Mouse (Mus musculus) embryonic facial prominence, embryonic 12.5 days (tissue): ENCODE data around the gene Ccr1. TPM values are rescaled to one million over a fixed set of nuclear protein-coding genes. Genes with fewer than 3 reads are reported as not detected.
"Not testable (repeated sequence)": the region's sequence is repeated elsewhere in the genome, so short reads cannot be mapped to it uniquely, and the experiment has no call there.

Experiments used
- ATAC-seq: fragments of 200-750 bp; cut with Nextera tagmentation; 2 replicates; pipeline ENCODE4 v1.8.0; 2017; ENCODE audit not compliant: insufficient number of reproducible peaks, insufficient read depth, low FRiP score, low TSS enrichment
- H3K27ac ChIP-seq: fragments of 300-500 bp; sonication (generic); 2 replicates; pipeline ENCODE4 v1.5.1; 2016; ENCODE audit warnings: mild to moderate bottlenecking
- H3K27me3 ChIP-seq: fragments of 300-500 bp; sonication (generic); 2 replicates; pipeline ENCODE4 v1.6.1; 2016; ENCODE audit warnings: mild to moderate bottlenecking, moderate library complexity
- H3K36me3 ChIP-seq: fragments of 300-500 bp; sonication (generic); 2 replicates; pipeline ENCODE4 v1.6.1; 2016; ENCODE audit warnings: mild to moderate bottlenecking
- H3K4me1 ChIP-seq: fragments of 300-500 bp; sonication (generic); 2 replicates; pipeline ENCODE4 v1.6.1; 2016
- H3K4me2 ChIP-seq: fragments of 300-500 bp; sonication (generic); replicated peaks from 2 replicates; pipeline ENCODE4 v1.6.1; 2016; ENCODE audit warnings: mild to moderate bottlenecking, moderate library complexity
- H3K4me3 ChIP-seq: fragments of 300-500 bp; sonication (generic); 2 replicates; pipeline ENCODE4 v1.5.1; 2016; ENCODE audit warnings: mild to moderate bottlenecking
- H3K9ac ChIP-seq: fragments of 300-500 bp; sonication (generic); 2 replicates; pipeline ENCODE4 v1.6.1; 2016; ENCODE audit warnings: mild to moderate bottlenecking, moderate library complexity
- H3K9me3 ChIP-seq: fragments of 300-500 bp; sonication (generic); 2 replicates; pipeline ENCODE4 v1.6.1; 2016; ENCODE audit warnings: mild to moderate bottlenecking, moderate library complexity
- WGBS: fragments of 180-500 bp; shearing (Covaris S2); methylation state at CpG from one replicate; pipeline ENCODE4 v1.1.7; 2016; 5-methylcytosine and 5-hydroxymethylcytosine counted together
- polyA plus RNA-seq: library from polyadenylated mRNA; unstranded; fragments of >200 nt; fragmentation: Nextera tagmentation; extraction: Ambion mirVana; gene quantifications from 2 replicates; pipeline ENCODE4 v1.2.1, GENCODE M21; 2016

The Ccr1 gene
- polyA plus RNA-seq, 1 experiment from 2014 or later: 1.3 TPM

- no peak overlapping the region for H3K4me2 ChIP-seq
- no peak overlapping the region for H3K4me3 ChIP-seq
- no peaks in the 10 kb centered on the region for H3K9me3 ChIP-seq
- no peak for ATAC-seq
- H3K9ac ChIP-seq: no peak overlapping the region
- no peak overlapping the region for H3K27ac ChIP-seq
- no peaks in the 10 kb centered on the region for H3K27me3 ChIP-seq
- WGBS: 74% methylated on average over 4 of the region's 4 CpGs
- no peaks in the 10 kb centered on the region for H3K36me3 ChIP-seq
- H3K4me1 ChIP-seq: no peaks in the 10 kb centered on the region
Measured at GRCm38 (mm10) chr9:123981909-123982308, 13.4 kb upstream of the Ccr1 start.

- not testable (repeated sequence) for H3K9ac ChIP-seq, H3K36me3 ChIP-seq, H3K9me3 ChIP-seq, H3K4me2 ChIP-seq, ATAC-seq, H3K27me3 ChIP-seq, H3K27ac ChIP-seq, H3K4me3 ChIP-seq, H3K4me1 ChIP-seq
- no CpG with 5 or more reads among the region's 3 CpGs for WGBS
Measured at GRCm38 (mm10) chr9:123980858-123981475, 12.5 kb upstream of the Ccr1 start.

DNA sequence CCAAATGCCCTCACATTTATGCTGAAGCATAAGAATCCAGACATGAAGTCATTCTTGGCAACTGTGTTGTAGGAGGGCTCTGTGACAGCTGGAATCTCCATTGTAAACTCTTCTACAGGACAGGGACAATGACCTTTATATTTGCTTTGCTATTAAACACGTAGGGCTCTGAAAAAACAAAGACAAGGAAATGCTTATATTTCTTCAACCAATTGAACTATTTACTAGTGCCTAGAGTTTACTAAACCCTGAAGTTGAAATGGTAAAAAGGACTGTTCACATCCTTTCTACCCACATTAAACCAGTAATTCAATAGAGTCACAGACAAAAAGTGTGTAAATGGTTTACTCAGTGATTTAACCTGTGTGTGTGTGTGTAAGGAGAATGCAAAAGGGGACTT is 9.8 kb upstream of the Ccr1 start, which contains the start of gene Ccr1l1:
Gene Ccr1l1, minus strand, starts transcription at position 101 of the 400 bp plus-strand sequence.
- Histone ChIP-seq H3K9ac (no peak within 1 kb of the TSS), H3K9me3 (no peaks in the 10 kb centered on the region), H3K27ac (no peak within 1 kb of the TSS), H3K36me3 (no peaks in the 10 kb centered on the region), H3K4me1 (no peaks in the 10 kb centered on the region), H3K4me2 (no peak within 1 kb of the TSS), H3K27me3 (no peaks in the 10 kb centered on the region), H3K4me3 (no peak within 1 kb of the TSS)
- ATAC-seq: no peak
- 68% methylated on average over 1 of the region's 1 CpGs for WGBS

GRCm38 (mm10) chr9:123976876-123977663 is 8.6 kb upstream of the Ccr1 start:
- H3K4me2 ChIP-seq: no peak overlapping the region
- H3K27ac ChIP-seq: no peak overlapping the region
- no peaks in the 10 kb centered on the region for H3K4me1 ChIP-seq
- no peaks in the 10 kb centered on the region for H3K9me3 ChIP-seq
- H3K27me3 ChIP-seq: no peaks in the 10 kb centered on the region
- no peak overlapping the region for H3K9ac ChIP-seq
- H3K36me3 ChIP-seq: no peaks in the 10 kb centered on the region
- 80% methylated on average over 9 of the region's 9 CpGs for WGBS
- H3K4me3 ChIP-seq: no peak overlapping the region
- no peak for ATAC-seq

DNA sequence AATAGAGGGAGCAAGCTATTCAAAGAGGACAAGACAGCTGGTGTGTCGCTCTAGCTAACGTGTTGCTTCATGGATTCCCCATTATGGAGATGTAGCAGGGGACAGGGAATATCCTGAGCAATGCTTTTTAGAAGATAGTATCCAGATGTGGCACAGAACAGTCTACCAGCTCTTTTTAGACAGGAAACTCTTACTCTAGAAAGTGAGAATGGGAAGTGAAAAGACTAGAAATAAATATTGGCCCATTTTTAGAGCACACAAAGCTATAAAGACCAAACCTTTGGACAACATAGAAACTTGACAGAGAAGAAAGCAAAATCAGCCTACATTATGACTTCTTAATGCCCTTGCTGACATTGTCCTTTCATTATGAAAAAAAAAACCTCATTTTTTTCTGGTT is 7.1 kb upstream of the Ccr1 start:
- Histone ChIP-seq H3K27me3 (no peaks in the 10 kb centered on the region), H3K27ac (no peak overlapping the region), H3K36me3 (no peaks in the 10 kb centered on the region), H3K9me3 (no peaks in the 10 kb centered on the region), H3K4me2 (no peak overlapping the region), H3K9ac (no peak overlapping the region), H3K4me1 (no peaks in the 10 kb centered on the region), H3K4me3 (no peak overlapping the region)
- ATAC-seq: no peak
- WGBS: 59% methylated on average over 2 of the region's 2 CpGs

- H3K9me3 ChIP-seq, H3K4me2 ChIP-seq, H3K9ac ChIP-seq, H3K27me3 ChIP-seq, H3K27ac ChIP-seq, ATAC-seq, H3K4me1 ChIP-seq, H3K36me3 ChIP-seq, H3K4me3 ChIP-seq: not testable (repeated sequence)
- 93% methylated on average over 1 of the region's 4 CpGs for WGBS
Measured at GRCm38 (mm10) chr9:123966858-123967495, 1.5 kb downstream of the Ccr1 start.

- H3K9me3 ChIP-seq: no peaks in the 10 kb centered on the region
- H3K4me2 ChIP-seq: no peak overlapping the region
- ATAC-seq: no peak
- H3K4me3 ChIP-seq: no peak overlapping the region
- no peaks in the 10 kb centered on the region for H3K27me3 ChIP-seq
- H3K4me1 ChIP-seq: no peaks in the 10 kb centered on the region
- 75% methylated on average over 3 of the region's 3 CpGs for whole genome bisulfite sequencing
- no peaks in the 10 kb centered on the region for H3K36me3 ChIP-seq
- no peak overlapping the region for H3K27ac ChIP-seq
- no peak overlapping the region for H3K9ac ChIP-seq
Measured at GRCm38 (mm10) chr9:123964776-123965175, 3.7 kb downstream of the Ccr1 start.

- H3K27me3 ChIP-seq: no peaks in the 10 kb centered on the region
- H3K4me3 ChIP-seq: no peak overlapping the region
- no peaks in the 10 kb centered on the region for H3K4me1 ChIP-seq
- no peak overlapping the region for H3K4me2 ChIP-seq
- WGBS: 76% methylated on average over 1 of the region's 1 CpGs
- no peak for ATAC-seq
- H3K9ac ChIP-seq: no peak overlapping the region
- H3K27ac ChIP-seq: no peak overlapping the region
- no peaks in the 10 kb centered on the region for H3K9me3 ChIP-seq
- no peaks in the 10 kb centered on the region for H3K36me3 ChIP-seq
Measured at GRCm38 (mm10) chr9:123960161-123960560, 8.3 kb downstream of the Ccr1 start.

GRCm38 (mm10) chr9:123957911-123958413 is 10.5 kb downstream of the Ccr1 start:
- WGBS: 71% methylated on average over 3 of the region's 3 CpGs
- ATAC-seq: no peak

DNA sequence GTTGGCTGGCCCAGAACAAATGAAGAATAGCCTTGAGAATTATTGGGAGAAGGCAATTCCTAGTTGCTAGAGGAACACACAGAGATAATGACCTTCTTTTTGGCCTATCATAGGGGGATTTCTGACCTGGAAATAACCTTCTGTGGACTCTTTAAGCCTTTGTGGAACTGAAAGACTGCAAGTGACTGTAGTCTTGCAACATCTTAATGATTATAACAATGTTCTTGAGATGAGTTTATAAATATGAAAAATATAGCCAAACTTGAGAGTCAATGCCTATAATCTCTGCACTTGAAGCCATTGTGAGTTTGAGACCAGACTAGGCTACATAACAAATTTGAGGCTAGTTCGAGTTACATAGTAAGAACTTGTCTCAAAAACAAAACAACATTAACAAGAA is 11.6 kb downstream of the Ccr1 start:
- Histone ChIP-seq H3K4me3 (no peak overlapping the region), H3K4me1 (no peaks in the 10 kb centered on the region), H3K9me3 (no peaks in the 10 kb centered on the region), H3K36me3 (no peaks in the 10 kb centered on the region), H3K27me3 (no peaks in the 10 kb centered on the region), H3K4me2 (no peak overlapping the region), H3K27ac (no peak overlapping the region), H3K9ac (no peak overlapping the region)
- no peak for ATAC-seq
- 67% methylated on average over 1 of the region's 1 CpGs for WGBS

More at GRCm38 (mm10) chr9:123957911-123958413, 10.5 kb downstream of the Ccr1 start:
- Histone ChIP-seq H3K27me3 (no peaks in the 10 kb centered on the region), H3K9me3 (no peaks in the 10 kb centered on the region), H3K27ac (no peak overlapping the region), H3K4me1 (no peaks in the 10 kb centered on the region), H3K36me3 (no peaks in the 10 kb centered on the region), H3K4me2 (no peak overlapping the region), H3K4me3 (no peak overlapping the region), H3K9ac (no peak overlapping the region)

GRCm38 (mm10) chr9:123953551-123953950 is 14.9 kb downstream of the Ccr1 start:
- WGBS: 80% methylated on average over 2 of the region's 2 CpGs
- H3K27ac ChIP-seq: no peak overlapping the region
- H3K36me3 ChIP-seq: no peaks in the 10 kb centered on the region

DNA sequence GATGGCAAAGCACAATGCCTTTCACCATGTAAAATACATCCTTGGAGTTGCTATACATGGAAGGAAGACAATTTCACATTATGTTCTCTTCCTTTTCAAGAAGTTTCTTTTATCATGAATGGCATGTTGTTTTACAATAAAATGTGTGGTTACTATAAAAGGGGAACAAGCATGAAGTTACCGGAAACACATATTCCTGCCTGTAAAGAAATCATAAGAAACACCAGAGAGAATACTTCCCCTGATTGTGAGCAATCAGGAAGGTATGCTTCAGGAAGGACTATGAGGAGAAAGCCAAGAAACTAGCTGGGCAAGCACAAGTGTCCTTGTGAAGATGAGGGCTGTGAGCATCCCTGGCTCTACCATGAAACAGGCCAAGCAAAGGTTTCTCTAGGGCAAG is 17.3 kb downstream of the Ccr1 start:
- WGBS: 82% methylated on average over 1 of the region's 1 CpGs
- H3K4me3 ChIP-seq: no peak overlapping the region
- no peak overlapping the region for H3K27ac ChIP-seq
- no peaks in the 10 kb centered on the region for H3K4me1 ChIP-seq
- H3K27me3 ChIP-seq: no peaks in the 10 kb centered on the region
- no peaks in the 10 kb centered on the region for H3K36me3 ChIP-seq
- ATAC-seq: no peak
- no peak overlapping the region for H3K4me2 ChIP-seq
- no peak overlapping the region for H3K9ac ChIP-seq
- no peaks in the 10 kb centered on the region for H3K9me3 ChIP-seq

More at GRCm38 (mm10) chr9:123953551-123953950, 14.9 kb downstream of the Ccr1 start:
- H3K9me3 ChIP-seq: no peaks in the 10 kb centered on the region
- H3K27me3 ChIP-seq: no peaks in the 10 kb centered on the region
- no peak overlapping the region for H3K4me2 ChIP-seq
- H3K4me3 ChIP-seq: no peak overlapping the region
- no peaks in the 10 kb centered on the region for H3K4me1 ChIP-seq
- H3K9ac ChIP-seq: no peak overlapping the region
- no peak for ATAC-seq
